Mouse (Mus musculus) cerebellum, adult 9-11 months (tissue): ENCODE data around the gene Gm2381.
"Not testable (repeated sequence)": the region's sequence is repeated elsewhere in the genome, so short reads cannot be mapped to it uniquely, and the experiment has no call there.

Experiments used
- DNase-seq: peaks from one replicate; pipeline ENCODE4 v3.0.0; 2022

Gene Gm2381

GRCm38 (mm10) chr7:42866801-42867458, at the start of gene Gm2381:
Gm2381 (minus strand) TSS chr7:42867234.
- not testable (repeated sequence) for DNase-seq

- not testable (repeated sequence) for DNase-seq
These were observed 31.0 kb upstream of the Gm2381 start for GRCm38 (mm10) chr7:42898067-42898466.

GRCm38 (mm10) chr7:42878090-42878489, 11.1 kb upstream of the Gm2381 start:
- DNase-seq: no peak

- DNase-seq: not testable (repeated sequence)
These were observed 28.7 kb downstream of the Gm2381 start for GRCm38 (mm10) chr7:42838366-42838765.

GRCm38 (mm10) chr7:42832221-42832620, 34.8 kb downstream of the Gm2381 start:
- DNase-seq: no peak

- not testable (repeated sequence) for DNase-seq
These were observed 73.6 kb downstream of the Gm2381 start, which contains the start of gene Vmn2r62 for GRCm38 (mm10) chr7:42793425-42793824. Vmn2r62 (minus strand) TSS chr7:42793525.
